Comparison of ENCODE assay signal across 9 mouse cellular contexts in genomic region chr5:118174310-118175009, GRCm38 (mm10). TPM values are rescaled to one million over a fixed set of nuclear protein-coding genes. Genes with fewer than 3 reads are reported as not detected.
DNase-seq lines count a peak whose midpoint lies in the region; ATAC-seq lines count a peak whose summit lies in the region.
"Had no signal": no experiment of that assay in that cellular context is flagged by ENCODE, and none has a peak within 500 bp of the region (broad histone marks: within the 10 kb centered on the region; RNA-seq: fewer than 3 reads in every experiment).

No protein-coding gene starts in this region.

- H3K4me3 ChIP-seq in liver, embryonic 12.5 days: peak overlapping the region; percentile 22
- H3K4me3 ChIP-seq in forebrain, embryonic 14.5 days (ENCODE audit: low read depth, low read length): peak overlapping the region; percentile 16
- peak overlapping the region; percentile 11 for H3K4me3 ChIP-seq in limb, embryonic 15.5 days
- peak overlapping the region; percentile 19; the same call in 1 of the 2 replicates for H3K4me3 ChIP-seq in stomach, embryonic 15.5 days (replicated peaks)

- ATAC-seq in liver, embryonic 12.5 days: no peak
- ATAC-seq in forebrain, embryonic 14.5 days: no peak
- ATAC-seq in limb, embryonic 15.5 days (ENCODE audit: insufficient number of reproducible peaks, low FRiP score, low TSS enrichment, low read depth): no peak
- no peak for ATAC-seq in stomach, embryonic 15.5 days (ENCODE audit: insufficient read depth, low FRiP score, low read depth)

- H3K9me3 ChIP-seq in liver, embryonic 12.5 days (replicated peaks): no peaks in the 10 kb centered on the region; the same call in 1 of the 2 replicates
- H3K9me3 ChIP-seq in forebrain, embryonic 14.5 days (replicated peaks; ENCODE audit: control insufficient read depth, low read length): 0 out of 2 replicates have a peak, but pooled peaks cover 4% of the 10 kb centered on the region
- H3K9me3 ChIP-seq in limb, embryonic 15.5 days: 0 out of 2 replicates have a peak, but pooled peaks cover 4% of the 10 kb centered on the region
- H3K9me3 ChIP-seq in stomach, embryonic 15.5 days: no peaks in the 10 kb centered on the region; the same call in 1 of the 2 replicates

- 2% methylated on average over 22 of the region's 22 CpGs for WGBS in liver, embryonic 12.5 days (ENCODE audit: insufficient replicate concordance)
- WGBS in forebrain, embryonic 14.5 days: under 1% methylated on average over 22 of the region's 22 CpGs
- WGBS in limb, embryonic 15.5 days: under 1% methylated on average over 22 of the region's 22 CpGs
- under 1% methylated on average over 22 of the region's 22 CpGs for WGBS in stomach, embryonic 15.5 days

- H3K36me3 ChIP-seq in liver, embryonic 12.5 days: no peaks in the 10 kb centered on the region
- no peaks in the 10 kb centered on the region for H3K36me3 ChIP-seq in forebrain, embryonic 14.5 days (ENCODE audit: control insufficient read depth, insufficient read depth, low read length)
- no peaks in the 10 kb centered on the region for H3K36me3 ChIP-seq in limb, embryonic 15.5 days
- H3K36me3 ChIP-seq in stomach, embryonic 15.5 days: no peaks in the 10 kb centered on the region

- peaks cover 87% of the 10 kb centered on the region for H3K27me3 ChIP-seq in liver, embryonic 12.5 days (replicated peaks)
- peaks cover 39% of the 10 kb centered on the region for H3K27me3 ChIP-seq in forebrain, embryonic 14.5 days (replicated peaks; ENCODE audit: control insufficient read depth, insufficient read depth, low read length)
- peaks cover 63% of the 10 kb centered on the region for H3K27me3 ChIP-seq in limb, embryonic 15.5 days
- peaks cover 47% of the 10 kb centered on the region for H3K27me3 ChIP-seq in stomach, embryonic 15.5 days (replicated peaks)

- H3K4me2 ChIP-seq in liver, embryonic 12.5 days: peak overlapping the region; percentile 44
- H3K4me2 ChIP-seq in forebrain, embryonic 14.5 days (ENCODE audit: low read length): peak overlapping the region; percentile 44
- peak overlapping the region; percentile 30 for H3K4me2 ChIP-seq in limb, embryonic 15.5 days
- H3K4me2 ChIP-seq in stomach, embryonic 15.5 days: peak overlapping the region; percentile 48

- no peak overlapping the region for H3K9ac ChIP-seq in liver, embryonic 12.5 days
- H3K9ac ChIP-seq in forebrain, embryonic 14.5 days (ENCODE audit: low read length): 0 out of 2 replicates have a peak overlapping the region, but pooled peaks have one; percentile 35
- no peak overlapping the region for H3K9ac ChIP-seq in limb, embryonic 15.5 days
- no peak overlapping the region for H3K9ac ChIP-seq in stomach, embryonic 15.5 days

- peaks cover 11% of the 10 kb centered on the region; the same call in 1 of the 2 replicates for H3K4me1 ChIP-seq in liver, embryonic 12.5 days
- H3K4me1 ChIP-seq in forebrain, embryonic 14.5 days (ENCODE audit: control insufficient read depth, insufficient read depth, low read length): 0 out of 2 replicates have a peak, but pooled peaks cover 9% of the 10 kb centered on the region
- peaks cover 29% of the 10 kb centered on the region for H3K4me1 ChIP-seq in limb, embryonic 15.5 days
- peaks cover 28% of the 10 kb centered on the region for H3K4me1 ChIP-seq in stomach, embryonic 15.5 days

- H3K27ac ChIP-seq in liver, embryonic 12.5 days: no peak overlapping the region
- H3K27ac ChIP-seq in forebrain, embryonic 14.5 days (ENCODE audit: low read depth, low read length): no peak overlapping the region
- H3K27ac ChIP-seq in limb, embryonic 15.5 days: no peak overlapping the region
- no peak overlapping the region for H3K27ac ChIP-seq in stomach, embryonic 15.5 days

- no peak for DNase-seq in liver
- DNase-seq in forebrain, embryonic 14.5 days (ENCODE audit: low spot score): no peak
- no peak for DNase-seq in adrenal gland, adult 18-20 months (ENCODE audit: low spot score in 2 of 2)
- no peak for DNase-seq in cerebellum, adult 8-10 months
- DNase-seq in Muller cell, postnatal 12 days (ENCODE audit: inconsistent ontology term): no peak

RNA-seq across cellular contexts. Expression of gene Hrk, which starts 10.0 kb away (rescaled TPM):
- polyA plus RNA-seq in liver, embryonic 12.5 days (2016; fragmentation: Nextera tagmentation; extraction: Ambion mirVana): 0.04 TPM in 1 of 2 replicates, not detected in the other
- 1.1 and 1.7 TPM in 2 replicates for polyA plus RNA-seq in forebrain, embryonic 14.5 days (2014; fragmentation: Nextera tagmentation; extraction: Ambion mirVana)
- polyA plus RNA-seq in limb, embryonic 15.5 days (2015; fragmentation: Nextera tagmentation; extraction: Ambion mirVana): 0.04 and 0.10 TPM in 2 replicates
- polyA plus RNA-seq in stomach, embryonic 15.5 days (2015; fragmentation: Nextera tagmentation; extraction: Ambion mirVana): 0.48 and 0.68 TPM in 2 replicates
- total RNA-seq in adrenal gland, adult 18-20 months (2021): under 1 TPM in 1 of 2 experiments, not detected in 1; 0.06 TPM
- polyA plus RNA-seq: large intestine, adult 2 months had no signal

RNA-seq across cellular contexts. Expression of gene Fbxw8, which starts 19.2 kb away (rescaled TPM):
- 23.1 and 24.4 TPM in 2 replicates for polyA plus RNA-seq in liver, embryonic 12.5 days (2016; fragmentation: Nextera tagmentation; extraction: Ambion mirVana)
- 17.1 and 19.5 TPM in 2 replicates for polyA plus RNA-seq in forebrain, embryonic 14.5 days (2014; fragmentation: Nextera tagmentation; extraction: Ambion mirVana)
- 20.7 and 26.3 TPM in 2 replicates for polyA plus RNA-seq in limb, embryonic 15.5 days (2015; fragmentation: Nextera tagmentation; extraction: Ambion mirVana)
- 23.6 and 24.0 TPM in 2 replicates for polyA plus RNA-seq in stomach, embryonic 15.5 days (2015; fragmentation: Nextera tagmentation; extraction: Ambion mirVana)
- 10 to 100 TPM; 47.3 to 51.4 TPM for total RNA-seq in adrenal gland, adult 18-20 months (2021)
